Mouse (Mus musculus) lung, postnatal 10 days (tissue): ENCODE measurements around the gene Nupr1.

Experiments used
- DNase-seq: peaks from one replicate; pipeline ENCODE4 v3.0.0; 2021

Nupr1 gene

DNA sequence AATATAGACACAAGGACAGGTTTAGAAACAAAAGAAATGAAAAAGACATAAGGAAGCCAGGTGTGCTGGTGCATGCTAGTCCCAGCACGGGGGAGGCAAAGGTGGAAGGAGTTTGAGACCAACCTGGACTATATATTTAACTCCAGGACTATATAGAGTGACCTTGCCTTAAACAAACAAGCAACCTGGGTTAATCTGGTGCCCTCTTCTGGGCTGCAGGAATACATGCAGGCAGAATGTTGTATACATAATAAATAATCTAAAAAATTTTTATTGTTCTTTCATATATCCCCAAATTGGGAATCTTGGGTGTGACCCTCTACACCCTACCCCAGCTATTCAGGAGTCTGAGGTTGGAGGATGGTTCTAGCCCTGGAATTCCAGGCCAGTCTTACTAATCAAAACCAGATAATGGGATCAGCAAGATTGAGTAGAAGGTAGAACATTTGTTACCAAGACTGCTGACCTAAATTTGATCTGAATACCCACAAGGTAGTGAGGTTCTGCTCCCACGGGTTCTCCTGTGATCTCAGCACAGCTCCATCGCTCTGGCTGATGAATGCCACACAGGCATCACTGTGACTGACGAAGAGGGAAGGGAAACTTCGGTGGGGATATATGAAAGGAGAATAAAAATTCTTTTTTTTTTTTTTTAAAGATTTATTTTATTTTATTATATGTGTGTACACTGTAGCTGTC, 12.0 kb upstream of the Nupr1 start:
- DNase-seq = no peak

DNA sequence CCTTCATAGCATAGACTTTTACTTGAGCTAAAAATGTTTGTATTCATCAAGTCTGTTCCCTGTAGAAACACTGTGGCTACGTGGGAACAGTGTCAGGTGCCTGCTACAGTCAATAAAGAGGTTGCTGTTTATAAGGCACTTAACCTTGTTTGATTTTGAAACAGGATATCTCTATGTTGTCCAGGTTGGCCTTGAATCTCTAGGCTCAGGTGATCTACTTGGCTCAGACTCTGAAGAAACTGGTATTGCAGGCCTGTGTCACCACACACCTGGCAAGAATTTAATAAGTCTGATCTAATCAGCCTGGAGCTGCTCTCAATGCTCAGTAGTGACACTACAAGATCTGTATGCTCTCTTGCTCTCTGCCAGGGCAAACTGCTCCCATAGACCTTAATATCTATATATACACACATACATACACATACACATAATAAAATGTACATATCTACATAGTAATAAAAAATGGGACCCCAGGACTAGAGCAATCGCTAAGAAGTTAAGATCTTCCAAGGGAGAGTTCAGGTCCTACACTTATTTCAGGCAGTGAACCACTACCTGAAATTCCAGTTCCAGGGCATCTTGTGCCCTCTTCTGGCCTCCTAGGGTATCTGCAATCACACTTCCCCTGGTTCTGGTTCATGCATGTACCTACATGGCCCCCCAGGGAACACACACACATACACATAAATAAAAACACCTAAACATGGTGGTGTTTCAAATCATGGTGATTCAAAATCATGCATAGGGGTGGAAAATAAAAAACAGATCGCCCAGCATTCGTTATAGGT, 6.3 kb upstream of the Nupr1 start:
- DNase-seq = peak; percentile 67

DNA sequence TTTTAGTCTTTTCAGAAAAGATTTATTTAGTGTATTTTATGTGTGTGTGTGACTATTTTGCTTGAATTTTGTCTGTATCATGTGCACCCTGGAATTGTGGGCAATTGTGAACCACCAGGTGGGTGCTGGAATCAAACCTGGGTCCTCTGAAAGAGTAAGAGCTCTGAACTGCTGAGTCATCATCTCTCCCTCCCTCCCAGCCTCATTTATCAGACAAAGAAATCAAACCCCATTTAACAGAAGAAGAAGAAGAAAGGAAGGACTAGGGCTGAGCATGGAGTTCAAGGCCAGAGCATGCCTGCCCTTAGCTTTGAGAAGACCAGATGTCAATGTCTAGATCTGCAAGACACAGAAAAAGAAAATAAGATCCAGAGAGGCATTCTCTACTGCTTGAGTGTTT, 4.7 kb upstream of the Nupr1 start:
- DNase-seq = no peak

DNA sequence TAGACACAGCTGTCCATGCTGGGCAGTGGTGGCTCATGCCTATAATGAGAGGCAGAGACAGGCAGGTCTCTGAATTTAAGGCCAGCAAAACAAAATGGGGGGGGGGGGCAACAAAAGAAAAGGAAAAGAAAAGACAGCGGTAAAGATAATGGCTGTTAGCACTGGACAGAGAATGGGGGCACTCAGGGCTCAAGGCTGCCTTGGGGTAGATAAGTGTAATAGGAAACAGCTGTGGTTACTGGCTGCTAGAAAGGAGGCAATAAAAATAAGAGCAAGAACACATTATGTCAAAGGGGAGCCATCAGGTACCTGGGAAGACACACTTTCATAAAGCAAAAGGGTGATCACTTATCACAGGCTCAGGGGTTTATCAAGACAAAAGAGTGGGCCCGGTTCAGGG, 1.8 kb upstream of the Nupr1 start:
- no peak for DNase-seq

DNA sequence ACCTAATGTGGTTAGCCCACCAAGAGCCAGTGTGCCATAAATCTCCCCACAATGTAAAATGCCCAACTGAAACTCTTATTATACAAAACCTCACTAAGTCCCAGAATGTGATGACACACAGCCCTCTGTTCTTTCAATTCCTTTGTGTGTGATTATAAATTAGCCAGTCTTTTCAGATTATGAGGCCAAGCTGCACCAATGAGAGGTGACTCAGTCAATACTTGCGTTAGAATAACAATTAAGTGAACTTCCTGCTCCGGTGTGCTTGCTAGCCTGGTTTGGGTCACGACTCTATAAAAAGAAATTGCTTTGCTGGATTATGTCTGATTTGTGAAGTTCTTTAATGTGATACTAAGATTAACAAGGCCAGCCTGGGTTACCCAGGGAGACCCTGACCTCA, 746 bp downstream of the Nupr1 start:
- DNase-seq = no peak

DNA sequence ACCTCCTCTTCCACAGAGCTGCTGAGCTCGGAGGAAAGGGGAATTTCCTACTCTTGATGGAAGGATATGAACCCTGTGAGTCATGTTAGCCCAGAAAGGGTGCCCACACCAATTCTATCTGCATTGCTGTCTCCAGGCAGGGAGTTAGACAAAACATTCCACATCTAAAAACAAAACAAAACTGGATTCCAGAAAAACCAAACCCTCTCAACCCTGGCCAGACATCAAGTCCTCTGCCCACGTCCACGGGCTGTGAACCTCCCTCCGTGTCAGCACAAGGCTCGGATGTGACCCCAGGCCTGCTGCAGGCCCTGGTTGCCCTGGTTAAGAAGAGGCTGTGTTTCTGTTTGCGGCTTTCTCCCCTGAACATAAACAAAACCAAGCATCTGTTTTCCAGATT, 2.5 kb downstream of the Nupr1 start:
- DNase-seq = peak; percentile 49

DNA sequence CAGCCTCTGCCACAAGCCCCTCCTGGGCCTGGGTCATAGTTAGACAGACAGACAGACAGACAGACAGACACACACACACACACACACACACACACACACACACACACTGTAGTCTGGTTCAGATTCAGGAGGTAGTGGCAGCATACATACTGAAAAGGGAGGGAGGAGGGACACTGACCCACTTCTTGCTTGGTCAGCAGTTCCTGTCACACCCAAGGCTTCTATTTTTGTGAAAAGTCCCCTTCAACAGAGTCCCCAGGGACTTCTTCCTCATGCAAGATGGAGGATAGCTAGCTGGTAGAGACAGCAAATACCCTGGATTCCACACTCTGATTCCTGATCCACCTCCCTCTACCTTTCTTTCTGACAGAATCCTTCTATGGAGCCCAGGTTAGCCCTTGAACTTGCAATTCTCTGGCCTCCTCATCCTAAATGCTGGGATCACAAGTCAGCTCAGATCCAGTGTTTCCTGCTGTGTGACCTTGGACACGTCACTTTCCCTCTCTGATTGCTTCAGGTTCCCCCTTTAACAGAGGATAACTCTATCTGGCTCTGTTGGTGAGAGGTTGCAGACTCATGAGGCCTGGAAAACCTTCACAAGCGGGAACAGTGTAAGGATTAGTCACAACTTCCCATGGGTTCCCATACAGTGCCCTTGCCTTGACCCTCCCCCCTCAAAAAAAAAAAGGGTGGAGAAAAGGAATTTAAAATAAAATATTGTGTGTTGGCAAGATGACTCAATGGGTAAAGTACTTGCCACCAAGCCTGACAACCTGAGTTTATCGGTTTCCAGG, 4.7 kb downstream of the Nupr1 start:
- no peak for DNase-seq

DNA sequence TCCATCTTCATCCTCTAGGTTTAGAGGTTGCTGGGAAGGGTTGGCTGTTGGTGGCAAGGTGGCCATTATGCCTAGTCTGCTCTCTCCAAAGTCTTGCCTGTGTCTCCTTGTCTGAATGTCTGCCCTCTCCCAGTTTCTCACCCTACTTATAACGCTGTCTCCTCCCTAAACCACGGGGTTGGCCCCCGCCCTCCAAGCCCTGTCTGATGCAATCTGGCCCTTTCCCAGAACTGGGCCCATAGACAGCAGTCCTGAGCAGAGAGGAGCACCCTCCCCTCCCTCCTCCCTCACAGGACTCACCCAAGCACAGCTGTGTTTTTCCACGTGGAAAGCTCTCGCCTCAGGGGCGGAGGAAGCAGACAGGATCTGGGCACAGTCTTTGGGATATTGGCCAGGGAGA, 5.3 kb downstream of the Nupr1 start:
- peak; percentile 94 for DNase-seq

DNA sequence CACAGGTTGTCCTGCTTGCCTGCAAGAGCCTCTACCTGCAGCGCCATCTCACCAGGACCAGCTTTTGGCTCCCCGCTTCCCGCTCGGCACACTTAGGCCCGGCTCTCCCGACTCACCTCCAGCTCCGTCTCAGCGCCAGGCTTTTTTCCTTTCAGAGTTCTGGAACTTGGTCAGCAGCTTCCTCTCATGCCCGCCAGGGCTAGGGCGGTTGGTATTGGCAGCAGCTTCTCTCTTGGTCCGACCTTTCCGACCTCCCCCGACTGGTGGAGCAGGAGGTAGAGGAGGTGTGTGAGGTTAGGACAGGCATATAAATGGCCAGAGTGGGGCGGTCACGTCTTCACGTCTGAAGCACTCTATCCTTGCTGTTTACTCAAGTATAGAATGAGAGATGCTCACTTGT, 5.9 kb downstream of the Nupr1 start:
- peak; percentile 49 for DNase-seq

DNA sequence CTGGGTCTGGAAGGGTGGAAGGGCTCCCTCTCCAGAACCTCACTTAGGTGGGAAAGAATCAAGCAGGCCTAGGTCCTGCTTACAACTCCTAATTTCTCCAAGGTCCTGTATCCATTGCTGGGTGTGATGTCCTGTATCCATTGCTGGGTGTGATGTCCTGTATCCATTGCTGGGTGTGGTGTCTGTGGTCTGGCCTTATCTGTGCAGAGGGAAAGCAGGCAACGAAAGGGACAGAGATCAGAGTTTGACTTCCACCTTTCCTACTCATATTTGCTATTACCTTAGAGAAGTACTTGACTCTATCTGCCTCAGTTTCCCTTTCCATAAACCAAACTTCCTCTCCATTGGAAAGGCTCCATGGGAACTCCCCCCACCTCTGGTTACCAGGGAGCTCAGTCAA, 7.3 kb downstream of the Nupr1 start:
- DNase-seq = no peak

DNA sequence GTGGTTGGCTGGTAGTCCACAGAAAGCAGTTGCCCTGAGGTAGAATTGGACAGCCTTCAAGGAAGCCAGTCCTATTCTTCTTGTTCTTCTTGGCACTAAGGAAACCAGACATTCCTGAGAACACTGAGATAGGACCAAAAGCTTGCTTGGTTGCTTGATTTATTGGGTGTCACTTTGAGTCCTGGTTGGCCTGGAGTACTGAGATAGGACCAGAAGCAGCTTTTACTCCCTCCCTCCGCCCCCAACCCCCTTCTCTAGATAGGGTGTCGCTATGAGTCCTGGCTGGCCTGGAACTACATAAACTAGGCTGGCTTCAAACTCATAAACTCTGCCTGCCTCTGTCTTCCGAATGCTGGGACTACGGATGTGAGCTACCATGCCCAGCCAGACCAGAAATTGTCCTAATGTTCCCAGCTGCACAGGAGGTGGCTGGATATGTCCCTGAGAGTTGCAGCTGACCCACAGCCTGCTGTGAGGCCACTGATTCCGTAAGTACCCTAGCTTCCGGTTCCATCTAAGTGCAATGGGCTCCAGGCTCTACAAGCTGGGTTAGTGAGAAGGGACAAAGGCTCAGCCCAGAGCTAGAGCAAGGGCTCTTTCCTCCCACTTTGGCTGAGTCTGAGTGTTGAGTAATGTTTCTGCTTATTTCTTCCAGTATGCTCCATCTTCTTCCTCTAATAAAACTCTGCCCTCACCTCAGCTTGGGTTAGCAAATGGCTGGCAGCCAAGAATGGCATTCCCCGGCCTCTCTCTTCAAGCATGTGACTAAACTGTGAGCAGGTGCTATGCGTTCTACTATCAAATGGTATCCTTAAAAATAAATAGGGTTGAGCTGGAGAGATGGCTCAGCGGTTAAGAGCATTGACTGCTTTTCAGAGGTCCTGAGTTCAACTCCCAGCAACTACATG, 9.0 kb downstream of the Nupr1 start:
- DNase-seq = peak; percentile 41

DNA sequence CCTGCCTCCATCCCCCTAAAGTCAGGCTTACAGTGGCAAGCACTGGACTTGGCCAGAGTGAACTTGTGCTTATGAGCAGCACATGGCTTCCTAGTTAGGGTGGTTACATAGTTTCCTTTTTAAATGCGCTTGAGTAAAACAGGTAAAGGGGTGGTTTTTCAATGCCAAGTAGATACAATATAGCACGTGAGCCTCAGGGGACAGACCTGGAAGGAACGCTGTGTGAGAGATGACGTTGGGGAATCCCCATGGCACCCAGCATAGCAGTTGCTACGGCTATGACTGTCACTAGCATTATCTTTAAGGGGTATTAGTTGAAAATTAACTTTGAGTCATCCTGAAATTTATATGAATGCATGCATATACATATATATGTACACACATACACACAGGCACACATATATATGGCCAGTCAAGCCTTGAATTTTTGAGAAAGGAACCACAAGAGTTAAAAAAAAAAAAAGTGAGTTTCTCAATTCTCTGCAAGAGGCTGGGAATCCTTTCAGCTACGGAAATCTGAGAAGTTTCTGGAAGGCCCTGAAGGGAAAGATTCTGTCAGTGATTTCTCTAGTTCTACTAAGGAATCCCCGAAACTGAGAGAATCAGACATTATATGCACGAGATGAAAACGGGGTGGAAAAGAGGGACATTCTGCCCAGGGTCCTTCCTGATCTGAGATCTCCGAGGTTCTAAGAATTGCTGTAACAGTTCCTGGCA, 10.9 kb downstream of the Nupr1 start:
- no peak for DNase-seq

DNA sequence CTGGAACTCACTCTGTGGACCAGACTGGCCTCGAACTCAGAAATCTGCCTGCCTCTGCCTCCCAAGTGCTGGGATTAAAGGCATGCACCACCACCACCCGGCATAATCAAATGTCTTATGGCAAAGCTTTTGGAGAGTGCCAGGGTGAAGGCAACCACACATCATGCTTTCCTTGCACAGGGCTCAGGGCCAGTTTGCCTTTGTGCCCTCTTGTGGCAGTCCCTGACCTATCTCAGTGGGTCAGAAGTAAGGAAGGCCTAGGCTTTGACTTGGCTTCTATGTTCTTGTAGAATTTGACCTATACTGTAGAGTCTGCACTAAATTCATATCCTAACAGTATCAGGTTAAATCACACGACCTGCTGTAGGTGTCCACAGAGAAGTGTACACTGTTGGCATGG, 14.0 kb downstream of the Nupr1 start:
- no peak for DNase-seq

DNA sequence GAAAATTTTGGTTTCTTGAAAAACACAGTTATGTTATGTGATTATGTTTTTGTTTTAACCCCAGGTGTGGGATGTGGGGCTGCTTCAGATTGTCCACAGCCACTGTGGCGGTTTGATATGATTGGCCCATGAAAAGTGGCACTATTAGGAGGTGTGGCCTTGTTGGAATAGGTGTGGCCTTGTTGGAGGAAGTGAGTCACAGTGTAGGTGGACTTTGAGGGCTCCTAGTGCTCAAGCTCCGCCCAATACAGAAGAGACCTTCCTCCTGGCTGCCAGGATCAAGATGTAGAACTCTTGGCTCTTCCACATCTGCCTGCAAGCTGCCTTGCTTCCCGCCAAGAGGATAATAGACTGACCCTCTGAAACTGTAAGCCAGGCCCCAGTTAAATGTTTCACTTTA, 17.9 kb downstream of the Nupr1 start:
- no peak for DNase-seq

DNA sequence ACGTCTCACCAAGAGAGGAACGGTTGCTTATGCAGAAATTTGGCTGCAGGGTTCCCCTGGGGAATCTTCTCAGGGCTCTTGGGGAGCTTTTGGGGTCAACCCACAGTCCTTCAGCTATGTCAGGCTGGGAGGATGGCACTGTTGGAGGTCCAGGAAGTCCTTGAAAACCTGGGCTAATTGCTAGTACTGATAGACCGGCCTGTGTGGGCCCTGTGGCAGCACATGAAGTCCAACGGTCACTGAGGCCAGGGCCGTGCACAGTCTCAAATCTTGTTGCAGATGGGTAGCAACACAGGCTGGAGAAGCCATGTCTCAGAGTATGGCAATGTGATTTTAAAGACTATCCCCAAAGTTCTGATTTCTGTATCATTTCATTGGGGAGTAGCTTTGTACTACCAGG, 22.9 kb downstream of the Nupr1 start:
- DNase-seq = no peak

DNA sequence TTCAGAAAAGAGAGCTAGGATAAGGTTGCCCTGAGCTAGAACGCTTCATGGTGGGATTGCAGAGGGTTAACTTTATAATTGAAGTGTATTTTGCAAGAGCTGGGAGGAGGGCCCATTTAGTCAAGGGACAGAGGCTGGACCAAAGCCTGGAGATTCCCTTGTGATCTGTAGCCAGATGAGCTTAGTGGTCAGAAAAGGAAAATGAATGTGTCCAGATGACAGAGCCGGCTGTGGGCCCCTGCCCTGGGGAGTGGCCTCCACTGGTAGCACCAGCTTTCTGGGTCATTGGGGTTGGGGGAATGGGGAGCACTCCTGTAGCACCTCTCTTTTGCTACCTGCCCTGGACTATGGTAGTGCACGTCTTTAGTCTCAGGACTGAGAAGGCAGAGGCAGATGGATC, 23.6 kb downstream of the Nupr1 start:
- peak; percentile 82 for DNase-seq

DNA sequence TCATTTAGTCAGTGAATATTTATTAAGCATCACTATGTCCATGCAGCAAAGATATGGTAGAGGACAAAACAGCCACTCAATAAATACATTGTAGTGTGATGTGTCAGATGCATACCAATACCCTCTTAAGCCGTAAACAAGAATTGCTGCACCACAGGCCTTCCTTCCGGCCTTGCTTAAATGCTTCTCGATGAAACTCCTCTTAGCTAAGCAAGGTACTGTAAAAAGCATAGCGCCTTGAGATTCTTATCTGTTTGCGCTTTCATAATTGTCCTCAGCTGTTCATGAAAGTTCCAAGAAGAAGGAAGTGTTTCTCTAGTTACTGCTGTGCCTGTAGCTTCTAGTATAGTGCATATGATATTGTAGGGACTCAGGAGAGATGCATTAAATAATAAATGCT, 24.1 kb downstream of the Nupr1 start:
- DNase-seq = no peak

DNA sequence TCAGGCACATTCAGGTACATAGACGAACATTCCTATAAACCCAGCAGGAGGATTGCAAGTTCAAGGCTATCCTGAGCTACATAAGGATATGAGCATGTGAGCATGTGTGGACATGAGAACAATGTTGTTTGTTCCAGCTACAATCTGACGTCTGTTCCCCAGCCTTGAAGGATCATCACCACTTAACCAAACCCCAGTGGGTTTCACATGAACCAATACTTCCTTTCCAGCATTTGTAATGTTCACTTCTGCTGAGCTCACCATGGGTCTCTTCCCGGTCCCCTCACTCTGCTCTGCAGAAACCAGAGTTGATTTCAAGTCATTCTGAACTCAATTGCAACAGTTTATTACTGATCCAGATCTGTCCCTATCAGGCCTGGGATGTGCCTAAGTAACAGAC, 28.0 kb downstream of the Nupr1 start:
- no peak for DNase-seq

DNA sequence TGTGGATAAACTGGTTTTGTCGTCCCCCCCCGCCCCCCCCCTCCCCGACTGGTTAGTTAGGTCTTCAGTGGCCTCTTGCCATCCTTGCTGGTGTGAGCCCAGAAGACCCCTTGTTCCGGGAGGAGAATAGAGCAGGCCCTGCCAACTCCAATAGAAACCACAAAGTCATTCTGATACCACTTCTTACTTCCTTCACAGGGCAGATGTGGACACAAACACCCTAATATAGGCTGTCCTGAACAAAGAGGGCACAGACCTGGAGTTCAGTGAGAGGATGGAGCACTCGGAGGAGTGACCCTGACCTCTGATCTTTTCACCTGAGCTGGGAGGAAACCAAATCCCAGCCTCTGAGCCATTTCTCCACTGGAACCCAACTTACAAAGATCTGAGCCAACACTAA, 28.8 kb downstream of the Nupr1 start:
- no peak for DNase-seq

DNA sequence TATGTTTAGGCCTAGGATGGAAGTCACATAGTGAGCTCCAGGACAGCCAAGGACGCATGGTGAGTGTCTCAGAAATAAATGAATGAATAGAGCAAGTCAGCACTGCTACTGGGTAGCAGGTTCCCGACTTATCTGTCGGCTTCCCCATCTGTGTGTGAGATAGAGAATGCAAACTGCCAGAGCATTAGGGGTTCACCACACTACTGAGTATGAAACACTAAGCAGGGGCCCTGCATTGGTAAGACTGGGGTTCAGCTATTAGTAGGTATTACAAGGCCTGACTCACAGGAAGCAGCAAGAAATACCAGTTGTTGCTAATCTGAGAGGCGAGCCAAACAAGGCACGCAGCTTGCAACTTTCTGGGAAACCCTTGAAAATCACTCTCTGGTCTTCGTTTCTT, 31.7 kb downstream of the Nupr1 start:
- DNase-seq = no peak

DNA sequence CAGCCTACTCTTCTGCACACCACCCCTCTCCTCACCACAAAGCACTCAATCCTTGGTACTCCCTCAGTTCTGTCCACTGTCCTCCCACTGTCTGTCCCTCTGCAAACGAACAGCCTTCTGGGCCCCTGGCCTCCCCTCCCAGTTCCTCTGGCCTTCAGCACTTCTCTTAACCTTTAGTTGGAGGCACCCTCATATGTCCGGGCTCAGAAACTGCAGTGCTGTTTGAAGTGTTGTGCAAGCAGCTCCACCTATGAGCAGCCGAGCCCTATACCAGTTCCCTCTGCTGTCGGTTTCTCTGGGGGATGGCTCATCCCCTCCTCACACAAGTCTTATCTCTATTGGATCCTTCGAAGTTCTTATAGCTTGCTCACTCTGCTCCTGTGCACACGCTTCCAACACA, 34.2 kb downstream of the Nupr1 start:
- no peak for DNase-seq

DNA sequence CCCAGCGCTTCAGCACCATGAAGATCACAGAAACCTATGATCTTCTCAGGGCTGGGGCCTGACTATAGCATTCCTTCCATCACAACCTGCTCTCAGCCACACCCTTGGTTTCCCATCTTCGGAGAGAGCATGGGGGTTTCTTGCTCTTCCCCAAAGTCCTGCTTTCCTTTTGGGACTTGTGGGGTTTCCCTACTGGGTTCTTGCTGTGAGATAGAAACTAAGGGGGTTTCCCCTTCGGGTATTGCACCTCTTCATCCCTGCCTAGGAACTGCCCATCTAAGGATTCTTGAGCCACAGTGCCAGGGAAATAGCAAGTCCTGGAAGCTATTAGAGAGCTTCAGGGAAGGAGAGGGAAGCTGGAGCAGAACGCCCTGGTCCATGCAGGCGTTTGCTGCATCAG, 34.8 kb downstream of the Nupr1 start:
- no peak for DNase-seq
